Mouse (Mus musculus): ENCODE data around the gene Blzf1.

- TF ChIP-seq CTCF (IDR thresholded peaks at IDR 0.05; ENCODE audit: control insufficient read depth, insufficient read depth, insufficient replicate concordance, low read depth, low read length) (no peak), POLR2A (IDR thresholded peaks at IDR 0.05; ENCODE audit: control insufficient read depth, low read depth, low read length) (no peak)
Observed at GRCm38 (mm10) chr1:164319542-164320140, 12.4 kb upstream of the Blzf1 start.

All from testis, adult 2 months (tissue).